Mouse (Mus musculus): Measurements from ENCODE around the gene Mospd3.
"Not testable (repeated sequence)": the region's sequence is repeated elsewhere in the genome, so short reads cannot be mapped to it uniquely, and the experiment has no call there.

Mospd3 gene

GRCm38 (mm10) chr5:137623937-137624530 lies 23.2 kb upstream of the Mospd3 start:
- in situ Hi-C loops (cut with MboI, MseI) = loop anchor here (10.0 kb wide), 1 partner anchor 821 kb away; the partner anchor contains the start of gene Zfp157

GRCm38 (mm10) chr5:137615347-137615746 lies 14.5 kb upstream of the Mospd3 start:
- in situ Hi-C loops (cut with MboI, MseI) = no loop called here

GRCm38 (mm10) chr5:137614921-137615320 lies 14.1 kb upstream of the Mospd3 start:
- in situ Hi-C loops (cut with MboI, MseI) = not testable (repeated sequence)

- in situ Hi-C loops (cut with MboI, MseI) = no loop called here
Observed at GRCm38 (mm10) chr5:137613550-137613949, 12.7 kb upstream of the Mospd3 start, which contains the start of gene Pcolce. Gene Pcolce (minus strand): TSS chr5:137613784.

- in situ Hi-C loops (cut with MboI, MseI) = no loop called here
Observed at GRCm38 (mm10) chr5:137613076-137613475, 12.2 kb upstream of the Mospd3 start.

- in situ Hi-C loops (cut with MboI, MseI) = no loop called here
Observed at GRCm38 (mm10) chr5:137611245-137611602, 10.4 kb upstream of the Mospd3 start.

- in situ Hi-C loops (cut with MboI, MseI) = no loop called here
Observed at GRCm38 (mm10) chr5:137610548-137611244, 9.8 kb upstream of the Mospd3 start.

GRCm38 (mm10) chr5:137610056-137610455 lies 9.2 kb upstream of the Mospd3 start:
- in situ Hi-C loops (cut with MboI, MseI) = no loop called here

- in situ Hi-C loops (cut with MboI, MseI) = no loop called here
Observed at GRCm38 (mm10) chr5:137609292-137609691, 8.4 kb upstream of the Mospd3 start.

GRCm38 (mm10) chr5:137608654-137609190 lies 7.9 kb upstream of the Mospd3 start:
- in situ Hi-C loops (cut with MboI, MseI) = no loop called here

- in situ Hi-C loops (cut with MboI, MseI) = no loop called here
Observed at GRCm38 (mm10) chr5:137607860-137608653, 7.2 kb upstream of the Mospd3 start.

- in situ Hi-C loops (cut with MboI, MseI) = no loop called here
Observed at GRCm38 (mm10) chr5:137601365-137601729, 489 bp upstream of the Mospd3 start.

- in situ Hi-C loops (cut with MboI, MseI) = no loop called here
Observed at GRCm38 (mm10) chr5:137600281-137600618, 608 bp downstream of the Mospd3 start.

- in situ Hi-C loops (cut with MboI, MseI) = no loop called here
Observed at GRCm38 (mm10) chr5:137599600-137599999, 1.3 kb downstream of the Mospd3 start.

- in situ Hi-C loops (cut with MboI, MseI) = no loop called here
Observed at GRCm38 (mm10) chr5:137598100-137598826, 2.6 kb downstream of the Mospd3 start.

GRCm38 (mm10) chr5:137597625-137598024 lies 3.2 kb downstream of the Mospd3 start:
- in situ Hi-C loops (cut with MboI, MseI) = no loop called here

GRCm38 (mm10) chr5:137596601-137597261 lies 4.1 kb downstream of the Mospd3 start:
- in situ Hi-C loops (cut with MboI, MseI) = no loop called here

GRCm38 (mm10) chr5:137595921-137596320 lies 4.9 kb downstream of the Mospd3 start:
- in situ Hi-C loops (cut with MboI, MseI) = no loop called here

- in situ Hi-C loops (cut with MboI, MseI) = no loop called here
Observed at GRCm38 (mm10) chr5:137590507-137590906, 10.4 kb downstream of the Mospd3 start.

GRCm38 (mm10) chr5:137584976-137585375 lies 15.9 kb downstream of the Mospd3 start:
- in situ Hi-C loops (cut with MboI, MseI) = no loop called here

- in situ Hi-C loops (cut with MboI, MseI) = no loop called here
Observed at GRCm38 (mm10) chr5:137583670-137584169, 17.1 kb downstream of the Mospd3 start.

Data from T-helper 1 cell (primary cell).